Mouse (Mus musculus) myocyte (in vitro differentiated cells): ENCODE results near the gene Gpx1. TPM values are rescaled to one million over a fixed set of nuclear protein-coding genes. Genes with fewer than 3 reads are reported as not detected.

ENCODE experiments used
- H3K27me3 ChIP-seq: one replicate; pipeline ENCODE4 v1.6.1; 2011; ENCODE audit not compliant: control insufficient read depth, insufficient read depth, insufficient read length
- H3K36me3 ChIP-seq: one replicate; pipeline ENCODE4 v1.6.1; 2011; ENCODE audit not compliant: control insufficient read depth, insufficient read depth
- H3K4me2 ChIP-seq: one replicate; pipeline ENCODE4 v1.6.1; 2011; ENCODE audit warnings: low read depth, control low read depth
- H3K4me3 ChIP-seq: one replicate; pipeline ENCODE4 v1.5.1; 2011; ENCODE audit warnings: mild to moderate bottlenecking, control low read depth, moderate library complexity
- H3K79me2 ChIP-seq: one replicate; pipeline ENCODE4 v1.6.1; 2011; ENCODE audit not compliant: control insufficient read depth, insufficient read depth
- H3ac ChIP-seq: one replicate; pipeline ENCODE4 v1.6.1; 2011; ENCODE audit not compliant: control insufficient read depth, insufficient read length
- CEBPB ChIP-seq: IDR thresholded peaks from 2 replicates; pipeline ENCODE4 v1.6.1; 2011; ENCODE audit warnings: mild to moderate bottlenecking, moderate library complexity; ENCODE audit not compliant: poor library complexity, insufficient read depth, severe bottlenecking
- E2F4 ChIP-seq: IDR thresholded peaks from one replicate; pipeline ENCODE4 v1.6.1; 2011; ENCODE audit warnings: mild to moderate bottlenecking, control low read depth, moderate library complexity; ENCODE audit not compliant: insufficient read depth
- MAX ChIP-seq: IDR thresholded peaks from one replicate; pipeline ENCODE4 v1.6.1; 2011; ENCODE audit warnings: low read depth, mild to moderate bottlenecking, control low read depth
- MYOD1 ChIP-seq, 3 experiments: IDR thresholded peaks; one replicate each; pipeline ENCODE4 v1.6.1; 2011; ENCODE audit warnings: control low read depth in 2 of 3, low read depth in 2 of 3, mild to moderate bottlenecking in 2 of 3, moderate library complexity in 1 of 3; ENCODE audit not compliant: insufficient read length in 2 of 3, control insufficient read depth in 1 of 3
- MYOG ChIP-seq, 3 experiments: IDR thresholded peaks; one replicate each; pipeline ENCODE4 v1.6.1; 2011; ENCODE audit warnings: control low read depth in 2 of 3, low read depth in 2 of 3, mild to moderate bottlenecking in 2 of 3; ENCODE audit not compliant: insufficient read length in 2 of 3, control insufficient read depth in 1 of 3, insufficient read depth in 1 of 3
- POLR2A ChIP-seq: IDR thresholded peaks from one replicate; pipeline ENCODE4 v1.6.1; 2011; ENCODE audit warnings: low read depth, mild to moderate bottlenecking, control low read depth, moderate library complexity; ENCODE audit not compliant: insufficient read length
- POLR2AphosphoS2 ChIP-seq: IDR thresholded peaks from one replicate; pipeline ENCODE4 v1.6.1; 2011; ENCODE audit warnings: low read depth, control low read depth; ENCODE audit not compliant: insufficient read length
- REST ChIP-seq: IDR thresholded peaks from one replicate; pipeline ENCODE4 v1.6.1; 2011; ENCODE audit warnings: mild to moderate bottlenecking, control low read depth, moderate library complexity; ENCODE audit not compliant: insufficient read depth, insufficient read length
- SRF ChIP-seq: IDR thresholded peaks from one replicate; pipeline ENCODE4 v1.6.1; 2011; ENCODE audit warnings: low read depth; ENCODE audit not compliant: control insufficient read depth, insufficient read length
- TCF12 ChIP-seq: IDR thresholded peaks from one replicate; pipeline ENCODE4 v1.6.1; 2011; ENCODE audit warnings: mild to moderate bottlenecking, control low read depth; ENCODE audit not compliant: poor library complexity, insufficient read depth, severe bottlenecking
- TCF3 ChIP-seq: IDR thresholded peaks from one replicate; pipeline ENCODE4 v1.6.1; 2011; ENCODE audit warnings: low read depth, control low read depth; ENCODE audit not compliant: insufficient read length
- USF1 ChIP-seq: IDR thresholded peaks from one replicate; pipeline ENCODE4 v1.6.1; 2011; ENCODE audit warnings: low read depth, mild to moderate bottlenecking, control low read depth, moderate library complexity
- polyA plus RNA-seq: library from polyadenylated mRNA; unstranded; fragments of >200 nt; fragmentation: generic; extraction: Trizol; gene quantifications from one replicate; pipeline ENCODE4 v1.2.1, GENCODE M21; 2012; ENCODE audit warnings: missing spikeins

Gene Gpx1
- polyA plus RNA-seq, 1 experiment = 393 TPM

GRCm38 (mm10) chr9:108385006-108385405, 46.3 kb downstream of the Gpx1 start:
- H3ac ChIP-seq = no peak overlapping the region
- no peak overlapping the region for H3K4me3 ChIP-seq
- peaks cover 43% of the 10 kb centered on the region for H3K36me3 ChIP-seq
- H3K4me2 ChIP-seq = no peak overlapping the region
- no peaks in the 10 kb centered on the region for H3K79me2 ChIP-seq
- H3K27me3 ChIP-seq = no peaks in the 10 kb centered on the region
- no peak for TF ChIP-seq SRF
- no peak for TF ChIP-seq MYOD1 (IDR thresholded peaks at IDR 0.05; ENCODE audit: control insufficient read depth in 1 of 3, insufficient read length in 2 of 3, low read depth in 2 of 3)
- TF ChIP-seq MAX = no peak
- no peak for TF ChIP-seq REST
- TF ChIP-seq POLR2A = no peak
- no peak for TF ChIP-seq TCF12
- no peak for TF ChIP-seq CEBPB
- TF ChIP-seq E2F4 = no peak
- no peak for TF ChIP-seq TCF3
- TF ChIP-seq POLR2AphosphoS2 = no peak
- TF ChIP-seq MYOG (IDR thresholded peaks at IDR 0.05; ENCODE audit: control insufficient read depth in 1 of 3, insufficient read depth in 1 of 3, insufficient read length in 2 of 3, low read depth in 2 of 3) = no peak
- TF ChIP-seq USF1 = no peak

- no peaks in the 10 kb centered on the region for H3K79me2 ChIP-seq
- no peaks in the 10 kb centered on the region for H3K27me3 ChIP-seq
- TF ChIP-seq MAX (no peak), POLR2AphosphoS2 (no peak), TCF12 (no peak), MYOD1 (IDR thresholded peaks at IDR 0.05; ENCODE audit: control insufficient read depth in 1 of 3, insufficient read length in 2 of 3, low read depth in 2 of 3) (no peak)
Measured at GRCm38 (mm10) chr9:108386816-108387215, 48.1 kb downstream of the Gpx1 start.

GRCm38 (mm10) chr9:108388601-108389000, 49.9 kb downstream of the Gpx1 start:
- H3K4me3 ChIP-seq = no peak overlapping the region
- peaks cover 33% of the 10 kb centered on the region for H3K36me3 ChIP-seq
- no peaks in the 10 kb centered on the region for H3K27me3 ChIP-seq
- TF ChIP-seq POLR2AphosphoS2 = no peak
- TF ChIP-seq MYOD1 (IDR thresholded peaks at IDR 0.05; ENCODE audit: control insufficient read depth in 1 of 3, insufficient read length in 2 of 3, low read depth in 2 of 3) = no peak
- TF ChIP-seq USF1 = no peak
- no peak overlapping the region for H3K4me2 ChIP-seq
- H3ac ChIP-seq = no peak overlapping the region
- H3K79me2 ChIP-seq = no peaks in the 10 kb centered on the region

More at GRCm38 (mm10) chr9:108386816-108387215, 48.1 kb downstream of the Gpx1 start:
- peaks cover 32% of the 10 kb centered on the region for H3K36me3 ChIP-seq
- H3K4me3 ChIP-seq = no peak overlapping the region
- H3ac ChIP-seq = no peak overlapping the region
- no peak overlapping the region for H3K4me2 ChIP-seq

DNA sequence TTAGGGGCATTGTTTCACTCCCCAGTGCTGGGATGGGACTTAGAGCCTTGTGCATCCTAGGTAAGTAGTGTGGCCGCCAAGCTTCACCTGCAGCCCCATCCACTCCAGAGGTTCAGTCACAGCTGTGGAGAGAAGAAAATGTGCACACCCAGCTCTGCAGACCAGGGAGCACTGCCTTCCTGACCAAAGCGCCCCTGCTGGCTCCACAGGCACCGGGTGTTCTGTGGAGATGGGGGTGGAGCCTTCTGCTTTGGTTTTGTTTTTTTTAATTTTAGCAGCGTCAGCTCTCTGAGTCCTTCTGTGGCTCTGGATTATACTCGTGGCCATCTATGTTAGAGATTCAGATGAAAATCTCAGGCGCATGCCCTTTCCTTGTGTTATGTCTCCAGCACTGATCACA, 50.5 kb downstream of the Gpx1 start:
- Histone ChIP-seq H3K4me2 (no peak overlapping the region), H3K4me3 (no peak overlapping the region), H3ac (no peak overlapping the region), H3K36me3 (peaks cover 33% of the 10 kb centered on the region), H3K27me3 (no peaks in the 10 kb centered on the region), H3K79me2 (no peaks in the 10 kb centered on the region)
- TF ChIP-seq E2F4 = no peak
- TF ChIP-seq MAX = no peak
- TF ChIP-seq MYOD1 (IDR thresholded peaks at IDR 0.05; ENCODE audit: control insufficient read depth in 1 of 3, insufficient read length in 2 of 3, low read depth in 2 of 3) = no peak
- TF ChIP-seq SRF = no peak
- TF ChIP-seq MYOG (IDR thresholded peaks at IDR 0.05; ENCODE audit: control insufficient read depth in 1 of 3, insufficient read depth in 1 of 3, insufficient read length in 2 of 3, low read depth in 2 of 3) = no peak
- no peak for TF ChIP-seq CEBPB
- TF ChIP-seq USF1 = no peak
- TF ChIP-seq TCF12 = no peak
- no peak for TF ChIP-seq REST
- no peak for TF ChIP-seq POLR2A
- TF ChIP-seq TCF3 = no peak
- no peak for TF ChIP-seq POLR2AphosphoS2

Other genes with a start within 250 kb of the Gpx1 start
- 59.0 TPM for gene Apeh, start 244.3 kb upstream of the Gpx1 start, polyA plus RNA-seq
- gene Bsn, start 148.5 kb upstream of the Gpx1 start, polyA plus RNA-seq = 0.56 TPM
- 195 TPM for gene Dag1, start 74.9 kb upstream of the Gpx1 start, polyA plus RNA-seq
- gene Nicn1, start 48.5 kb upstream of the Gpx1 start, polyA plus RNA-seq = 37.9 TPM
- gene Amt, start 42.0 kb upstream of the Gpx1 start, polyA plus RNA-seq = 2.1 TPM
- 306 TPM for gene Rhoa, start 32.8 kb upstream of the Gpx1 start, polyA plus RNA-seq
- gene Tcta, start 32.7 kb upstream of the Gpx1 start, polyA plus RNA-seq = 29.8 TPM
- gene Usp4, start 8.9 kb downstream of the Gpx1 start, polyA plus RNA-seq = 89.4 TPM
- 0.17 TPM for gene 1700102P08Rik, start 53.9 kb downstream of the Gpx1 start, polyA plus RNA-seq
- gene Ccdc36, start 89.6 kb downstream of the Gpx1 start, polyA plus RNA-seq = not detected
- gene BC048562, start 97.6 kb downstream of the Gpx1 start, polyA plus RNA-seq = not detected
- 30.4 TPM for gene Ccdc71, start 121.6 kb downstream of the Gpx1 start, polyA plus RNA-seq
- gene Klhdc8b, start 122.7 kb downstream of the Gpx1 start, polyA plus RNA-seq = 3.7 TPM
- gene Lamb2, start 140.8 kb downstream of the Gpx1 start, polyA plus RNA-seq = 61.6 TPM
- gene Usp19, start 151.7 kb downstream of the Gpx1 start, polyA plus RNA-seq = 86.6 TPM
- gene Qars, start 168.8 kb downstream of the Gpx1 start, polyA plus RNA-seq = 168 TPM
- 44.0 TPM for gene Qrich1, start 177.9 kb downstream of the Gpx1 start, polyA plus RNA-seq
- 129 TPM for gene Impdh2, start 221.4 kb downstream of the Gpx1 start, polyA plus RNA-seq
- 25.8 TPM for gene Ndufaf3, start 228.5 kb downstream of the Gpx1 start, polyA plus RNA-seq
- gene Dalrd3, start 231.0 kb downstream of the Gpx1 start, polyA plus RNA-seq = 50.2 TPM
- gene Wdr6, start 239.8 kb downstream of the Gpx1 start, polyA plus RNA-seq = 21.9 TPM